Mouse (Mus musculus) forebrain, embryonic 14.5 days (tissue): ENCODE measurements around the gene Phykpl. TPM values are rescaled to one million over a fixed set of nuclear protein-coding genes. Genes with fewer than 3 reads are reported as not detected.
A peak's percentile ranks its signal among the peaks of the same experiment; 100 is the strongest.
"Not testable (repeated sequence)": the region's sequence is repeated elsewhere in the genome, so short reads cannot be mapped to it uniquely, and the experiment has no call there.

Experiments used
- ATAC-seq: fragments of 200-750 bp; cut with Nextera tagmentation; 2 replicates; pipeline ENCODE4 v1.8.0; 2017; ENCODE audit warnings: mild to moderate bottlenecking, moderate library complexity
- DNase-seq: peaks from one replicate; pipeline ENCODE4 v3.0.0-alpha.2; 2015; ENCODE audit warnings: low spot score
- H3K27ac ChIP-seq: fragments of 300-500 bp; sonication (generic); 2 replicates; pipeline ENCODE4 v1.5.1; 2014; ENCODE audit warnings: low read depth, mild to moderate bottlenecking, control low read depth, low read length, moderate library complexity
- H3K27me3 ChIP-seq: fragments of 300-500 bp; sonication (generic); replicated peaks from 2 replicates; pipeline ENCODE4 v1.6.1; 2014; ENCODE audit warnings: low read length, control low read depth, mixed read lengths; ENCODE audit not compliant: control insufficient read depth, insufficient read depth
- H3K36me3 ChIP-seq: fragments of 300-500 bp; sonication (generic); 2 replicates; pipeline ENCODE4 v1.6.1; 2014; ENCODE audit warnings: low read length, control low read depth; ENCODE audit not compliant: control insufficient read depth, insufficient read depth
- H3K4me1 ChIP-seq: fragments of 300-500 bp; sonication (generic); 2 replicates; pipeline ENCODE4 v1.6.1; 2014; ENCODE audit warnings: antibody characterized with exemption, low read length, control low read depth; ENCODE audit not compliant: control insufficient read depth, insufficient read depth
- H3K4me2 ChIP-seq: fragments of 300-500 bp; sonication (generic); 2 replicates; pipeline ENCODE4 v1.6.1; 2014; ENCODE audit warnings: mild to moderate bottlenecking, control low read depth, low read length
- H3K4me3 ChIP-seq: fragments of 300-500 bp; sonication (generic); 2 replicates; pipeline ENCODE4 v1.5.1; 2014; ENCODE audit warnings: low read depth, low read length, control low read depth
- H3K9ac ChIP-seq: fragments of 300-500 bp; sonication (generic); 2 replicates; pipeline ENCODE4 v1.6.1; 2014; ENCODE audit warnings: mild to moderate bottlenecking, low read length, control low read depth, moderate library complexity
- H3K9me3 ChIP-seq: fragments of 300-500 bp; sonication (generic); replicated peaks from 2 replicates; pipeline ENCODE4 v1.6.1; 2016; ENCODE audit warnings: low read length, control low read depth, mixed read lengths; ENCODE audit not compliant: control insufficient read depth
- WGBS: fragments of 180-500 bp; shearing (Covaris S2); extraction: QIAGEN DNeasy Blood & Tissue Kit; methylation state at CpG from one replicate; pipeline ENCODE4 v1.1.7; 2014; 5-methylcytosine and 5-hydroxymethylcytosine counted together
- polyA plus RNA-seq: library from polyadenylated mRNA; unstranded; fragments of >200 nt; fragmentation: Nextera tagmentation; extraction: Ambion mirVana; gene quantifications from 2 replicates; pipeline ENCODE4 v1.2.1, GENCODE M21; 2014

The Phykpl gene
- polyA plus RNA-seq, 1 experiment from 2014 or later, result 9.7 TPM

- peak within 1 kb of the TSS; percentile 98 for H3K4me3 ChIP-seq
- no peaks in the 10 kb centered on the region for H3K9me3 ChIP-seq
- peak within 1 kb of the TSS; percentile 100 for H3K9ac ChIP-seq
- H3K27me3 ChIP-seq, result no peaks in the 10 kb centered on the region
- H3K27ac ChIP-seq, result peak within 1 kb of the TSS; percentile 94
- peaks cover 27% of the 10 kb centered on the region for H3K4me1 ChIP-seq
- peak; percentile 99 for DNase-seq
- peaks cover 41% of the 10 kb centered on the region for H3K36me3 ChIP-seq
- WGBS, result under 1% methylated on average over 90 of the region's 91 CpGs
- peak; percentile 97 for ATAC-seq
- H3K4me2 ChIP-seq, result peak within 1 kb of the TSS; percentile 95
These were observed 22.0 kb downstream of the Phykpl start, which contains the start of gene Hnrnpab for GRCm38 (mm10) chr11:51606447-51607095. TSS of gene Hnrnpab (minus strand) at chr11:51606847.

- ATAC-seq, result peak; percentile 55
- DNase-seq, result no peak
- peaks cover 35% of the 10 kb centered on the region for H3K36me3 ChIP-seq
- H3K9ac ChIP-seq, result peak overlapping the region; percentile 100
- H3K4me1 ChIP-seq, result peaks cover 27% of the 10 kb centered on the region
- no peaks in the 10 kb centered on the region for H3K27me3 ChIP-seq
- WGBS, result 9% methylated on average over 15 of the region's 15 CpGs
- no peaks in the 10 kb centered on the region for H3K9me3 ChIP-seq
- H3K27ac ChIP-seq, result peak overlapping the region; percentile 94
- H3K4me2 ChIP-seq, result peak overlapping the region; percentile 79
- peak overlapping the region; percentile 98 for H3K4me3 ChIP-seq
These were observed 22.7 kb downstream of the Phykpl start for GRCm38 (mm10) chr11:51607096-51607738.

- Histone ChIP-seq H3K4me1 (peaks cover 14% of the 10 kb centered on the region), H3K4me2 (no peak overlapping the region), H3K9me3 (no peaks in the 10 kb centered on the region), H3K27ac (no peak overlapping the region), H3K27me3 (no peaks in the 10 kb centered on the region), H3K4me3 (no peak overlapping the region), H3K9ac (no peak overlapping the region), H3K36me3 (peaks cover 13% of the 10 kb centered on the region)
- DNase-seq, result no peak
- no peak for ATAC-seq
- whole genome bisulfite sequencing, result 87% methylated on average over 3 of the region's 3 CpGs
These were observed 24.8 kb downstream of the Phykpl start for GRCm38 (mm10) chr11:51609266-51609909.

- not testable (repeated sequence) for H3K36me3 ChIP-seq, H3K4me2 ChIP-seq, ATAC-seq, H3K9me3 ChIP-seq, H3K4me3 ChIP-seq, H3K4me1 ChIP-seq, H3K27ac ChIP-seq, H3K27me3 ChIP-seq, H3K9ac ChIP-seq, DNase-seq
- WGBS, result 87% methylated on average over 5 of the region's 5 CpGs
These were observed 25.4 kb downstream of the Phykpl start for GRCm38 (mm10) chr11:51609940-51610339.

- no peaks in the 10 kb centered on the region for H3K9me3 ChIP-seq
- H3K36me3 ChIP-seq, result no peaks in the 10 kb centered on the region
- peaks cover 6% of the 10 kb centered on the region; the same call in 1 of the 2 replicates for H3K4me1 ChIP-seq
- H3K27ac ChIP-seq, result no peak overlapping the region
- no peaks in the 10 kb centered on the region for H3K27me3 ChIP-seq
- 84% methylated on average over 8 of the region's 8 CpGs for WGBS
- no peak overlapping the region for H3K4me2 ChIP-seq
- DNase-seq (no peak), ATAC-seq (no peak)
- H3K4me3 ChIP-seq, result no peak overlapping the region
- no peak overlapping the region for H3K9ac ChIP-seq
These were observed 29.7 kb downstream of the Phykpl start for GRCm38 (mm10) chr11:51614256-51614655.

- DNase-seq (no peak), ATAC-seq (no peak)
- Histone ChIP-seq H3K9ac (peak overlapping the region; percentile 52), H3K27me3 (no peaks in the 10 kb centered on the region), H3K27ac (no peak overlapping the region), H3K4me3 (no peak overlapping the region; the same call in 1 of the 2 replicates), H3K36me3 (no peaks in the 10 kb centered on the region), H3K4me1 (peaks cover 7% of the 10 kb centered on the region; the same call in 1 of the 2 replicates), H3K4me2 (peak overlapping the region; percentile 49), H3K9me3 (no peaks in the 10 kb centered on the region)
- WGBS, result 52% methylated on average over 7 of the region's 7 CpGs
These were observed 30.6 kb downstream of the Phykpl start for GRCm38 (mm10) chr11:51615129-51615528.

GRCm38 (mm10) chr11:51615601-51616000, 31.0 kb downstream of the Phykpl start:
- peak overlapping the region; percentile 19 for H3K4me3 ChIP-seq
- ATAC-seq, result no peak
- WGBS, result 4% methylated on average over 14 of the region's 14 CpGs
- peaks cover 12% of the 10 kb centered on the region for H3K4me1 ChIP-seq
- no peak overlapping the region for H3K27ac ChIP-seq
- H3K27me3 ChIP-seq, result no peaks in the 10 kb centered on the region
- H3K36me3 ChIP-seq, result no peaks in the 10 kb centered on the region
- peak; percentile 58 for DNase-seq
- peak overlapping the region; percentile 49 for H3K4me2 ChIP-seq
- H3K9ac ChIP-seq, result peak overlapping the region; percentile 52
- no peaks in the 10 kb centered on the region for H3K9me3 ChIP-seq

GRCm38 (mm10) chr11:51616113-51616512, 31.6 kb downstream of the Phykpl start:
- peaks cover 13% of the 10 kb centered on the region for H3K4me1 ChIP-seq
- not testable (repeated sequence) for H3K4me3 ChIP-seq, H3K27me3 ChIP-seq, H3K36me3 ChIP-seq, ATAC-seq, DNase-seq, H3K9me3 ChIP-seq, H3K27ac ChIP-seq
- H3K4me2 ChIP-seq, result peak overlapping the region; percentile 49; the same call in 1 of the 2 replicates
- WGBS, result 89% methylated on average over 7 of the region's 7 CpGs
- peak overlapping the region; percentile 52; the same call in 1 of the 2 replicates for H3K9ac ChIP-seq
